Mouse (Mus musculus) c-Kit-positive CD71-negative TER-119-negative erythroid progenitor cells, embryonic 14.5 days (primary cell): ENCODE results near the gene Zfp598.
"Not testable (repeated sequence)": the region's sequence is repeated elsewhere in the genome, so short reads cannot be mapped to it uniquely, and the experiment has no call there.

Experiments
- DNase-seq: peaks from one replicate; pipeline ENCODE4 v3.0.0-alpha.2; 2013; ENCODE audit warnings: low read depth

The Zfp598 gene

DNA sequence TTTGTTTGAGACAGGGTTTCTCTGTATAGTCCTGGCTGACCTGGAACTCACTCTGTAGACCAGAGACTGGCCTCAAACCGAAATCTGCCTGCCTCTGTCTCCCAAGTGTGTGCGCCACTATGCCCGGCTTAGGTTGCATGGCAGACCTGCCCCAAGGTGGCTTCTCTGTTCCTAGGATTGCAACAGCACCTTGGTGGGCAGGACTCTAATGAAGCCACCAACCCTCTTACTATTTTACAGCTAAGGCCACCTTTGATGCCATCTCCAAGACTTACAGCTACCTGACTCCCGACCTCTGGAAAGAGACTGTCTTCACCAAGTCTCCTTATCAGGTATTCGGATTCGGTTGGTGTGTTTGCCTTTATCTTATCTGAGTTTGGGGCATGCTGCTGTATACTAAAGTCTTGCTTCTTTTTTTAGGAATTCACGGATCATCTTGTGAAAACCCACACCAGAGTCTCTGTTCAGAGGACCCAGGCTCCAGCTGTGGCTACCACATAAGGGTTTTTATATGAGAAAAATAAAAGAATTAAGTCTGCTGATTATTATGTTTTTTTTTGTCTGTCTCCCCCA is 52.0 kb downstream of the Zfp598 start:
- not testable (repeated sequence) for DNase-seq

DNA sequence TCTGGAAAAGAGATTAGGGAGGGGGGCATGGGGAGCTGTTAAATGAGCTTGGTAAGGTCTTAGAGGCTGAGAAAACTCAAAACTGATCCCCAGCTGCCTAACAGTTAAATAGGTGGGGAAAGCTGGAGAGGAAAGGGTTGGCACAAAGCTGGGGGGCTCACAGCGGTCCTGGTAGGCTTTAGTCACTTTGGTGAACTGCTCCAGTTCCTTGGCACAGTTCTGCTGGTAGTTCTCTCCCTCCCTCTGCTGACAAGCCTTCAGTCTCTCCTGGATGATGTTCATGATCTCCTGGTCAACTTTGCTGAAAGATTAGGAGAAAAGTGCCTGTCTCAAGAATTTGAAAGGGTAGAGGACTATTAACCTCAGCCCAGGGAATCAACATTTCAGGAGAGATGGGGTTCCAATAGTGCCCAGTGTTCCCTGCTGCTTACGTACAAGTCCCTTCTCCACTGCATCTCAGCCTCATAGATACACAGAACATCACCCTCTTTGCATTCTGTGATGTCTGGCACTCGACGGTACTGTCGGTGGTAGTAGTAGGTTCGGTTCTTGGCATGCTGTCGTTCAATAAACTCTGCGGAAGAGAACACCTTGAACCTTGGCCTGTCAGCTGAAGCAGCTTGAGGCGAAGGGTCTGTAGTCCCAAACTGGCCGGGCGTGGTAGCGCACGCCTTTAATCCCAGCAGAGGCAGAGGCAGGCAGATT is 52.9 kb downstream of the Zfp598 start:
- no peak for DNase-seq

DNA sequence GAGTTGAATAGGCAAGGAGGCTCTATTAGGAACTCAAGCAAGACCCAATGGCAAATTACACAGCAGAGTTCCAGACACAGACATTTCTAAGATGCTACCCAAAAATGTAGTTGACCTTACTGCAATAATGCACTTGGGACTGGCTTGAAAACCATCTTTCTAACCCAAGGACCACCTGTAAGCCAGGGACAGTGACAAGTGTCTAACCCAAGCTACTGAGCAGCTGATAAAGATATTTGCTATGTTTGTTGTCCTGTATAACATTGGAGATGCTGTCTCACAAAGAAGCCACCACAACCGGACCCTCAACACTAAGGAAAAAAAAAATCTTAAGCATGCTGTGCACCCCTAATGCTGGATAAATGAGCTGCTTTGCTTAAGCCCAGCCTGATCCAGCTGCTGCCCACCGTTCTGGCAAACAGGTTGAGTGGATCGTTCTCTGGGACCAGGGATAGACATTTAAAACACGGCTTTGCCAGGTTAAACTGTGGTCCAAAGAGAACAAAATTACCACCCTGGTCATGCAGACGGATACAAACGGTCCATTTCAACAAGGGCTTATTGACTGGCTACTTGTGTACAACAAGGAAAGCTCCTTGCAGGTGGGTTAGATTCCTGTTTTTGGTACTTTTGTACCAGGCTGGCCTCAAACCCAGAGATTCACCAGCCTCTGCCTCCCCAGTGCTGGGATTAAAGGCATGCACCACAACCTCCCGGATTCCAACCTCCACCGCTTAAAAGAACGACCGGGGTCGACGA is 53.8 kb downstream of the Zfp598 start:
- DNase-seq, result no peak

DNA sequence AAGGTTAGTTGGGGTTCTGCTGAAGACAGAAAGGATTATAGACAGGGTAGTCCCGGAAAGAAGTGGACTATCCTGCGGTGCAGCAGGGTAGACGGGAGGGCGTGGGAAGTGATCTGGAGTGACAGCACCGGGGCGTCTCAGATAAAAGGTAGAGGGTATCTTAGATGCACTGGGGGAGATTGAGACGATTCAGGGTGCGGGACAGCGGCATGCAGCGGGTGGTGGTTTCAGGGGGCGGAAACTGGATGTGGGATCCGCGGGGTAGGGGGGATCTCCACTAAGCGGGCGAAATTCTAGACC is 54.3 kb downstream of the Zfp598 start:
- DNase-seq, result no peak

DNA sequence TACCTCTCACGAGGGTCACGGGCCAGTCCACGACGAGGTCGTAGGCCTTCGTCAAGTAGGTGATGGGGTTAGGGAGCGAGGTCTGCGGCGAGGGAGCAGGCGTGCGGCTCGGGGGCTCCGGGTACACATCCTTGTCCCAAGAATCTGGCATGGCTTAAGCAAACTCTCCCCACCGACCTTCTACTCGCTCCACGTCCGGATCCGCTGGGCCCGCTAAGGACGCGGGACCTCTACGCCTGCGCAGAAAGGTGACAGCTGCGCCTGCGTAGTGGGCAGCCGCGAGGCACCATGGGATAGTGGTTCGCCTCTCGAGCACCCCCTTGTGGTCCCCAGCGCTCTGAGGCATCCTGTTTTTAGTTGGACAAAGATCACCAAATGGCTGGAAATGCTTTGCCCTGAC is 54.7 kb downstream of the Zfp598 start, which contains the start of gene Ndufb10:
TSS of gene Ndufb10 (minus strand) at position 295 of the 400 bp plus-strand sequence.
- DNase-seq, result peak; percentile 95

DNA sequence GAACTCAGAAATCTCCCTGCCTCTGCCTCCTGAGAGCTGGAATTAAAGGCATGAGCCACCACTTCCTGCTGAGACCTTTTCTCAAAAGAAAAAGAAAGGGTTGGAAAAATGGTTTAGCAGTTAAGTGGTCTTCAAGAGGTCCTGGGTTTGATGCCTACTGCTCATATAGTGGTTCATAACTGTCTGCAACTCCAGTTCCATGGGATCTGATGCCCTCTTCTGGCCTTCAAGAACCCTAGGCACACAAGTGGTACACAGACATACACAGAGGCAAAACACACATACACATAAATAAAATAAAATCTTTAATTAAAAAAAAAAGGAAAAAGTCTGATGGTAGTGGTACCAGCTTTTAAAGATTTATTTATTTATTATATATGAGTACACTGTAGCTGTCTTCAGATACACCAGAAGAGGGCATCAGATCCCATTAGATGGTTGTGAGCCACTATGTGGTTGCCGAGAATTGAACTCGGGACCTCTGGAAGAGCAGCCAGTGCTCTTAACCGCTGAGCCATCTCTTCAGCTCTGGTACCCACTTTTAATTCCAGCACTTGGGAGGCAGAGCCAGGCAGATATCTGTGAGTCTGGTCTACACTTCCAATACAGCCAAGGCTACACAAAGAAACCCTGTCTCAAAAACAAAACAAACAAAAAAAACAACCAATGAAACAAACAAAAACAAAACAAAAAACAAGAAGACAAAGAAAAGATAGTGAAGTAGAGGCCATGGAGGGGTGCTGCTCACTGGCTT is 56.3 kb downstream of the Zfp598 start:
- no peak for DNase-seq

DNA sequence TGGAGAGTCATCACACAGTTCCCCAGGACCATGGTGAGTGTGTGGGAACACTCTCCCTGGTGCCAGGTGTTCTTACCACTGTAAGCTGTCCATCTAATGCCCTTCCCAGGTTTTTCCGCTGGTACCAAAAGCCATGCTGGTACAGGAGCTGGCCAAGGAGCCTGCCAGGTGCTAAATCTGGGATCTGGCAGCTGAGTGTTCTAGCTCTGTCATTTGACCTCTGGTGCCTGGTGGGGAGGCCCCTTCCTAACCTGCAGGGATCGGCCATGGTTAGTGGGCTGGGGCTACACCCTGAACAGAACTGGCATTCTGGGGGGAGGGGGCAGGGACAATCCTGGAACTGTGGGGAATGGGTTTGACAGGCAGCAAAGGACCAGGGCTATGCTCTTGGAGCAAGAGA is 58.1 kb downstream of the Zfp598 start, which contains the start of gene Rpl3l:
TSS of gene Rpl3l (plus strand) at position 203 of the 400 bp plus-strand sequence.
- no peak for DNase-seq

DNA sequence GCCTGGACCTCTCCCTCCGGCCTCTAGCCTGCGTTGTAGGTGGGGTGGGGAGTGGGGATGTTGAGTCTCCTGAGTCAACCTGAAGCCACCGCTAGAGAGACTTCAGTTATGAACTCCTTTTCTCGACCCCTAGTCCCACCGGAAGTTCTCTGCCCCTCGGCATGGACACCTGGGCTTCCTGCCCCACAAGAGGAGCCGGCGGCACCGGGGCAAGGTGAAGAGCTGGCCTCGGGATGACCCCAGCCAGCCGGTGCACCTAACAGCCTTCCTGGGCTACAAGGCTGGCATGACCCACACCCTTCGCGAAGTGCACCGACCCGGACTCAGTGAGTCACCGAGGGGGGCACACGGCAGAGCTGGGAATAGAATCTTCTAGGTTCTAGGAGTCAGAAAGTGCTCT is 58.7 kb downstream of the Zfp598 start:
- DNase-seq, result no peak

DNA sequence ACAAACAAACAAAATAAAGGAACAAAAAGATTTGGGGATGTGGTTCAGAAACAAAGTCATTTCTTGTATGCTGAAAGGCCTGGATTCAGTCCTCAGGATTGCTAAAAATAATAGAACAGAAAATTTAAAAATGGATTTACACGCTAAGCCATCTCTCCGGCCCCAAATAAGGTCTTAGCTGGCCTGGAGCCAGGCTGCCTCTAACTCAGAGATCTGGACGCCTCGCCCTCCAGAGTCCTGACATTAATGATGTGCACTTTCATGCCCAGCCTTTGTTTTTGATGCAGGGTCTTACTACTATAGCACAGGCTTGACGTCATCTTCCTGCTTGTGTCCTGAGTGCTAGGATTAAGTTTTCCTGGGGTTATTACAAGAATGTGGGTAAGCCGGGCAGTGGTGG is 59.6 kb downstream of the Zfp598 start:
- no peak for DNase-seq

DNA sequence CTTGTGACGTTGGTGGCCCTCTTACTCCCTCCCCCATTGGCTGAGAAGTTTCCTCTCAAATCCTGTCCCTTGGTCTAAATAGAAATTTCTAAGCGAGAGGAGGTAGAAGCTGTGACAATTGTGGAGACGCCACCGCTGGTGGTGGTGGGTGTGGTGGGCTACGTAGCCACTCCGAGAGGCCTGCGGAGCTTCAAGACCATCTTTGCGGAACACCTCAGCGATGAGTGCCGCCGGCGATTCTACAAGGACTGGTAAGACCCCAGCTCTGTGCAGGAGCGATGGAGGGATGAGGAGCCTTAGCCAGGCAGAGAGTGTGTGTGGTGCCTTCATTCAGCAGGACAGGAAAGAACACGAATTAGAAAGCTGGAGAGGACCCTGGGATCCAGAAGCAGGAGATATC is 61.3 kb downstream of the Zfp598 start:
- no peak for DNase-seq
